Mouse (Mus musculus) hindbrain, embryonic 14.5 days (tissue): ENCODE data around the gene Sprr2k. TPM values are rescaled to one million over a fixed set of nuclear protein-coding genes. Genes with fewer than 3 reads are reported as not detected.

Source experiments
- ATAC-seq: fragments of 200-750 bp; cut with Nextera tagmentation; 2 replicates; pipeline ENCODE4 v1.8.0; 2017; ENCODE audit warnings: moderate number of reproducible peaks, mild to moderate bottlenecking, moderate TSS enrichment, moderate library complexity; ENCODE audit not compliant: low FRiP score
- DNase-seq: peaks from one replicate; pipeline ENCODE4 v3.0.0-alpha.2; 2015; ENCODE audit warnings: low spot score
- H3K27ac ChIP-seq: fragments of 300-500 bp; sonication (generic); 2 replicates; pipeline ENCODE4 v1.5.1; 2014; ENCODE audit warnings: mild to moderate bottlenecking, moderate library complexity
- H3K27me3 ChIP-seq: fragments of 300-500 bp; sonication (generic); 2 replicates; pipeline ENCODE4 v1.6.1; 2014; ENCODE audit warnings: mild to moderate bottlenecking, low read length, mixed read lengths; ENCODE audit not compliant: control insufficient read depth, insufficient read depth
- H3K36me3 ChIP-seq: fragments of 300-500 bp; sonication (generic); replicated peaks from 2 replicates; pipeline ENCODE4 v1.6.1; 2014; ENCODE audit not compliant: control insufficient read depth, insufficient read depth
- H3K4me1 ChIP-seq: fragments of 300-500 bp; sonication (generic); replicated peaks from 2 replicates; pipeline ENCODE4 v1.6.1; 2014; ENCODE audit warnings: antibody characterized with exemption, low read length, mixed read lengths; ENCODE audit not compliant: control insufficient read depth, insufficient read depth
- H3K4me2 ChIP-seq: fragments of 300-500 bp; sonication (generic); replicated peaks from 2 replicates; pipeline ENCODE4 v1.6.1; 2014; ENCODE audit warnings: mild to moderate bottlenecking, moderate library complexity
- H3K4me3 ChIP-seq: fragments of 300-500 bp; sonication (generic); replicated peaks from 2 replicates; pipeline ENCODE4 v1.5.1; 2014; ENCODE audit warnings: mild to moderate bottlenecking, low read length
- H3K9ac ChIP-seq: fragments of 300-500 bp; sonication (generic); 2 replicates; pipeline ENCODE4 v1.6.1; 2014
- H3K9me3 ChIP-seq: fragments of 300-500 bp; sonication (generic); 2 replicates; pipeline ENCODE4 v1.6.1; 2016; ENCODE audit warnings: low read length; ENCODE audit not compliant: control insufficient read depth
- WGBS: fragments of 180-500 bp; shearing (Covaris S2); extraction: QIAGEN DNeasy Blood & Tissue Kit; methylation state at CpG from one replicate; pipeline ENCODE4 v1.1.7; 2014; 5-methylcytosine and 5-hydroxymethylcytosine counted together
- polyA plus RNA-seq: library from polyadenylated mRNA; unstranded; fragments of >200 nt; fragmentation: Nextera tagmentation; extraction: Ambion mirVana; gene quantifications from 2 replicates; pipeline ENCODE4 v1.2.1, GENCODE M21; 2014

Gene Sprr2k
- polyA plus RNA-seq, result not detected in 2 replicates

GRCm38 (mm10) chr3:92432282-92432681 lies at the start of gene Sprr2k:
TSS of gene Sprr2k (plus strand) at chr3:92432582.
- no peaks in the 10 kb centered on the region for H3K9me3 ChIP-seq
- ATAC-seq, result no peak
- H3K4me3 ChIP-seq, result no peak within 1 kb of the TSS
- no peak for DNase-seq
- H3K36me3 ChIP-seq, result no peaks in the 10 kb centered on the region
- no peak within 1 kb of the TSS for H3K9ac ChIP-seq
- WGBS, result 98% methylated on average over 2 of the region's 2 CpGs
- no peak within 1 kb of the TSS for H3K27ac ChIP-seq
- H3K4me2 ChIP-seq, result no peak within 1 kb of the TSS
- H3K4me1 ChIP-seq, result no peaks in the 10 kb centered on the region
- H3K27me3 ChIP-seq, result no peaks in the 10 kb centered on the region

- no peaks in the 10 kb centered on the region for H3K4me1 ChIP-seq
- H3K36me3 ChIP-seq, result no peaks in the 10 kb centered on the region
- no peak for ATAC-seq
- 82% methylated on average over 1 of the region's 1 CpGs for WGBS
- no peaks in the 10 kb centered on the region for H3K9me3 ChIP-seq
- DNase-seq, result no peak
- no peaks in the 10 kb centered on the region for H3K27me3 ChIP-seq
- H3K27ac ChIP-seq, result no peak within 1 kb of the TSS
- H3K9ac ChIP-seq, result no peak within 1 kb of the TSS
- no peak within 1 kb of the TSS for H3K4me3 ChIP-seq
- H3K4me2 ChIP-seq, result no peak within 1 kb of the TSS
Observed at GRCm38 (mm10) chr3:92385385-92385784, 47.0 kb upstream of the Sprr2k start, which contains the start of gene Sprr2h. TSS of gene Sprr2h (plus strand) at chr3:92385685.

- no peak for DNase-seq
- no peaks in the 10 kb centered on the region for H3K36me3 ChIP-seq
- no peak for ATAC-seq
- 73% methylated on average over 1 of the region's 1 CpGs for WGBS
- H3K4me1 ChIP-seq, result no peaks in the 10 kb centered on the region
- H3K9me3 ChIP-seq, result no peaks in the 10 kb centered on the region
- H3K9ac ChIP-seq, result no peak overlapping the region
- no peak overlapping the region for H3K4me2 ChIP-seq
- no peaks in the 10 kb centered on the region for H3K27me3 ChIP-seq
- no peak overlapping the region for H3K27ac ChIP-seq
- H3K4me3 ChIP-seq, result no peak overlapping the region
Observed at GRCm38 (mm10) chr3:92394301-92394700, 38.1 kb upstream of the Sprr2k start.

GRCm38 (mm10) chr3:92407691-92408090 lies 24.7 kb upstream of the Sprr2k start, which contains the start of gene Sprr2i:
TSS of gene Sprr2i (plus strand) at chr3:92407991.
- H3K4me3 ChIP-seq, result no peak within 1 kb of the TSS
- H3K4me2 ChIP-seq, result no peak within 1 kb of the TSS
- no peaks in the 10 kb centered on the region for H3K36me3 ChIP-seq
- no peaks in the 10 kb centered on the region for H3K27me3 ChIP-seq
- H3K9me3 ChIP-seq, result no peaks in the 10 kb centered on the region
- H3K4me1 ChIP-seq, result no peaks in the 10 kb centered on the region
- no peak within 1 kb of the TSS for H3K9ac ChIP-seq
- no peak for DNase-seq
- WGBS, result 95% methylated on average over 2 of the region's 2 CpGs
- no peak within 1 kb of the TSS for H3K27ac ChIP-seq
- ATAC-seq, result no peak

GRCm38 (mm10) chr3:92417782-92418181 lies 14.6 kb upstream of the Sprr2k start, which contains the start of gene Sprr2j-ps:
TSS of gene Sprr2j-ps (plus strand) at chr3:92418082.
- 96% methylated on average over 2 of the region's 2 CpGs for WGBS
- no peak within 1 kb of the TSS for H3K9ac ChIP-seq

GRCm38 (mm10) chr3:92429323-92429722 lies 3.1 kb upstream of the Sprr2k start, which contains the start of gene Gm9774:
TSS of gene Gm9774 (minus strand) at chr3:92429423.
- 88% methylated on average over 6 of the region's 6 CpGs for WGBS
- no peaks in the 10 kb centered on the region for H3K4me1 ChIP-seq
- DNase-seq (no peak), ATAC-seq (no peak)
- no peaks in the 10 kb centered on the region for H3K9me3 ChIP-seq
- no peaks in the 10 kb centered on the region for H3K27me3 ChIP-seq
- no peak within 1 kb of the TSS for H3K4me3 ChIP-seq
- H3K4me2 ChIP-seq, result no peak within 1 kb of the TSS
- no peaks in the 10 kb centered on the region for H3K36me3 ChIP-seq
- no peak within 1 kb of the TSS for H3K27ac ChIP-seq
- no peak within 1 kb of the TSS for H3K9ac ChIP-seq

More at GRCm38 (mm10) chr3:92417782-92418181, 14.6 kb upstream of the Sprr2k start, which contains the start of gene Sprr2j-ps:
- Histone ChIP-seq H3K4me3 (no peak within 1 kb of the TSS), H3K36me3 (no peaks in the 10 kb centered on the region), H3K27ac (no peak within 1 kb of the TSS), H3K4me2 (no peak within 1 kb of the TSS), H3K4me1 (no peaks in the 10 kb centered on the region), H3K9me3 (no peaks in the 10 kb centered on the region), H3K27me3 (no peaks in the 10 kb centered on the region)
- ATAC-seq (no peak), DNase-seq (no peak)

- no peak within 1 kb of the TSS for H3K4me2 ChIP-seq
- DNase-seq (no peak), ATAC-seq (no peak)
- no peaks in the 10 kb centered on the region for H3K36me3 ChIP-seq
- no peak within 1 kb of the TSS for H3K9ac ChIP-seq
- no peak within 1 kb of the TSS for H3K27ac ChIP-seq
- no peaks in the 10 kb centered on the region for H3K9me3 ChIP-seq
- H3K4me1 ChIP-seq, result no peaks in the 10 kb centered on the region
- WGBS, result 96% methylated on average over 3 of the region's 3 CpGs
- no peak within 1 kb of the TSS for H3K4me3 ChIP-seq
- no peaks in the 10 kb centered on the region for H3K27me3 ChIP-seq
Observed at GRCm38 (mm10) chr3:92438689-92439088, 6.3 kb downstream of the Sprr2k start, which contains the start of gene Sprr1b. TSS of gene Sprr1b (minus strand) at chr3:92438789.

- Histone ChIP-seq H3K9me3 (no peaks in the 10 kb centered on the region), H3K9ac (no peak overlapping the region), H3K36me3 (no peaks in the 10 kb centered on the region), H3K27me3 (no peaks in the 10 kb centered on the region), H3K4me2 (no peak overlapping the region), H3K4me1 (no peaks in the 10 kb centered on the region), H3K27ac (no peak overlapping the region), H3K4me3 (no peak overlapping the region)
- ATAC-seq (no peak), DNase-seq (no peak)
- WGBS, result 86% methylated on average over 3 of the region's 3 CpGs
Observed at GRCm38 (mm10) chr3:92440177-92440576, 7.8 kb downstream of the Sprr2k start.

GRCm38 (mm10) chr3:92455151-92455550 lies 22.8 kb downstream of the Sprr2k start:
- ATAC-seq, result no peak
- no peak overlapping the region for H3K9ac ChIP-seq
- no peaks in the 10 kb centered on the region for H3K4me1 ChIP-seq
- H3K4me3 ChIP-seq, result no peak overlapping the region
- H3K9me3 ChIP-seq, result no peaks in the 10 kb centered on the region
- no peak overlapping the region for H3K4me2 ChIP-seq
- H3K36me3 ChIP-seq, result no peaks in the 10 kb centered on the region
- H3K27ac ChIP-seq, result no peak overlapping the region
- no peaks in the 10 kb centered on the region for H3K27me3 ChIP-seq
- WGBS, result 91% methylated on average over 5 of the region's 5 CpGs
- DNase-seq, result no peak

- ATAC-seq (no peak), DNase-seq (no peak)
- no peak within 1 kb of the TSS for H3K27ac ChIP-seq
- H3K9me3 ChIP-seq, result no peaks in the 10 kb centered on the region
- H3K4me2 ChIP-seq, result no peak within 1 kb of the TSS
- H3K4me1 ChIP-seq, result no peaks in the 10 kb centered on the region
- no peak within 1 kb of the TSS for H3K9ac ChIP-seq
- no peaks in the 10 kb centered on the region for H3K36me3 ChIP-seq
- H3K4me3 ChIP-seq, result no peak within 1 kb of the TSS
- 78% methylated on average over 2 of the region's 2 CpGs for WGBS
- no peaks in the 10 kb centered on the region for H3K27me3 ChIP-seq
Observed at GRCm38 (mm10) chr3:92458620-92459019, 26.2 kb downstream of the Sprr2k start, which contains the start of gene Sprr3. TSS of gene Sprr3 (minus strand) at chr3:92458720.
